Mouse (Mus musculus) telencephalon, adult 2 months (tissue): ENCODE measurements around the gene Tecpr1.

Experiments
- DNase-seq: peaks from one replicate; pipeline ENCODE4 v3.0.0-alpha.2; 2011; ENCODE audit warnings: low read depth, low spot score

Gene Tecpr1

DNA sequence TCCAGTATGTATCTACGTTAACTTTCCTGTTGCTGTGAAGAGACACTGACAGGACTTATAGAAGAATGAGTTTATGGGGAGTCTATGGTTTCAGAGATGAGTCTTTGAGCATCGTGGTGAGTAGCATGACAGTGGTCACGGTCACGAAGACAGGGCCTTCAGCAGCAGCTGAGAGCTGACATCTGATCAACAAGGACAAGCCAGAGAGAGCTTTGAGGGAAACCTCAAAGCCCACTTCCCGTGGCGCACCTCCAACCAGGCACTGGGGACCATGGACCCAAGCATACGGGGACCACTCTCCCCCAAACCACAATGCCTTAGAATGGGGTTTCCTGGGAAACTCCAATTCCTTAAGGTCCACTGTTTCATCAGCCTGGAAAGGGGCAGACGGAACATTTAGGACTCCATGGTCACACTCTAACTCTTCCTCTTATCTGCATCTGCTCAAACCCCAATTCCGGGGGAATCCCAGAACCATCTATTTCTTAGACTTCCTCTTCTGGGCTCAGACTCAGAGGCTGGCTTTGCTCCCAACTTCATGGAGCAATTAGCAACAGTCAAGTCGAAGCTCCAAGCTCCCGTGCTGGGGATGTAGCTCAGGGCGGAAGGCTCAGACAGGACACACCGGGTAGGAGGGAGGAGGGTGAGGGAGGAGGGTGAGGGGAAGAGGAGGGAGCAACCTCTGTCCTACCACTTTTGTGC lies 28.6 kb upstream of the Tecpr1 start:
- no peak for DNase-seq

DNA sequence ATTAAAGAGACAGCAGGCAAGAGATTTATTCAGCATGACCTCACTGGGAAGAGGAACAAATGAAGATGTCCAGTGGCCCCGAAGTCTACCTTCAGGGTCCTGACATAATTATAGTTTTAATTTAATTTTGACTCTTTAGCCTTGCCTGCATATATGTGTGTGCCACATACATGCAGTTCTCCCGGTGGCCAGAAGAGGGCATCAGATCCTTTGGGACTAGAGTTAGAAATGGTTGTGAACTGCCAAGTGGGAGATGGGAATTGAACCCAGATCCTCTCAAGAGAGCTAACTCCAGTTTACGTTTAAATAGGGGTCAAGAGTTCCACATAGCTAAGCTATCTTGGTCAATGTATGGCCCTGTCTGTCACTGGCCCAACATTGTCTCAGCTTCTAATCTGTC lies 26.5 kb upstream of the Tecpr1 start:
- no peak for DNase-seq

DNA sequence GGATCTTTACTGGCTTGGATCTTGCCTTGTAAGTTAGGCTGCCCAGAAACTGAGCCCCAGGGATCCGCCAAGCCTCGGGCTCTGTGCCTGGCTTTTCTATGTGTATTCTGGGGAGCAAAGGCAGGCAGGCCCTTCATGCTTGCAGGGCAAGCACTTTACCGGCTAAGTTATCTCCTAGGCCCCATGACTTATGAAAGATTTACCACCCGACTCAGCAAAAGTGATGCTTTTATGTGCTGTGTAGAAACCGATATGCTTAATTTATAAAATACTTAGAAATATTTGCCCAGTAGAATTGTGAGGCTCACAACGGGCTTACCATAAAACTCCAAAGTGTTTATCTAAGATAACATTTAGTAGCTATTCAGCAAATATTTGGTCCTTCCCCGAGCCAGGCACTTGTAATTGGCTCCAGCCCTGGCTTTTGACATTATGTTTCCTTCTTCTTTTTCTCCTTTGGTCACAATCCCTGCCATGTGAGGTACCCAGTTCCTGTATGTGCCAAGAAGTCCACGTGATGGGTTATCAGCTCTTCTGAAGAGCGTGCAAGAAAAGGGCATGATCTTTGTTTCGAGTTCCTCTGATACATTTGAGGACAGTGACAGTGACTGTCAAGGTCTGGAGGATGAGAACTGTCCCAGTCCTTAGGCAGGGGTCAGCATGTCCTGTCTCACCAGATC lies 24.6 kb upstream of the Tecpr1 start:
- no peak for DNase-seq

DNA sequence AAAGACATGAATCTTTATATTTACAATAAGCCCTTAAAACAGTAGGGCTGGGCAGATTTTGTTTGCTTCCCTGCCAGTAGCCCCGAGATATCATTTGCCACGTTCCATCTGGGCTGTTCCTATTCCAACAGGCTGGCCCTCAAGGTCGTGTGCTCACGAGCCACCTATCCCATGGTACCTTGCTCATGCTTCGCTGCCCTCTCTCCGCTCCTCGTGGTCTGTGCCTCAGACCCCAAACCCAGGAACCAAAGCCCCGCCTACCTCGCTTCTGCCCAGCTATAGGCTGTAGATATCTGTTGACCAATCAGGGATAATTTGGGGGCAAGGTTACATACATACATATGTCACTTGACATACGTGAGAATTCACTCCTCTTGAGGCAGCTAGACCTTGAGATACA lies 23.9 kb upstream of the Tecpr1 start:
- no peak for DNase-seq

DNA sequence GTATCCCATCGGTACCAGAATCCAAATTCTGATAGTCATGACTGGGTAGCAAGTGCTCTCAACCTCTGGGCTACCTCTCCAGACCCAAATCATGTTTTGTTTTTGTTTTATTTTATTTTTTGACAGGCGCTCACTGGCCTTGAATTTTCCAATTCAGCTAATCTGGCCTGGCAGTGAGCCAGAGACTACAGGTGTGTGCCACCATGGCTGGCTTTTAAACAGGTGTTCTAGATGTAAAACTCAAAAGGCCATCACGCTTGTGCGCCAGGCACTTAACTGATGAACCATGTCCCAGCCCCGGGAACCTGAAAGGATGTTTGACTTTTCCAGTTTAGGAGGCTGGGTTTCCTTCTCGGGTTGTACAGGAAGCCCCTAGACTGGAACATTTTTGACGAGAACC lies 23.3 kb upstream of the Tecpr1 start:
- DNase-seq, result no peak

DNA sequence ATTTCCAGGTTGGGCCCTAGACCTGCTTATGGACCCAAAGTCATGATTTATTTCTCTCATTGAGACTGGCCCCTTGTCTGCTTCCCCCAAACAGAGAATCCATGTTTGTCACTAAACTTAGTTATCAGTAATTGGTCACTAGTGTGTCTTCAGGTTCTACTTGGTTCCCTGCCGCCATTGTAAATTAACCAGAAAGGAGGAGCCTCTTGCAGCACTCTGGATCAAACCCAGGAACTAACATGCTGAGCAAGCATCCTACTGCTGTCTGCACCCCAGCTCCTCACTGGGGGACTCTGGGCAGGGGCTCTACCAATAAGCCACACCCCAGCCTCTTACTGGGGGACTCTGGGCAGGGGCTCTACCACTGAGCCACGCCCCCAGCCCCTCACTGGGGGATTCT lies 22.2 kb upstream of the Tecpr1 start:
- no peak for DNase-seq

DNA sequence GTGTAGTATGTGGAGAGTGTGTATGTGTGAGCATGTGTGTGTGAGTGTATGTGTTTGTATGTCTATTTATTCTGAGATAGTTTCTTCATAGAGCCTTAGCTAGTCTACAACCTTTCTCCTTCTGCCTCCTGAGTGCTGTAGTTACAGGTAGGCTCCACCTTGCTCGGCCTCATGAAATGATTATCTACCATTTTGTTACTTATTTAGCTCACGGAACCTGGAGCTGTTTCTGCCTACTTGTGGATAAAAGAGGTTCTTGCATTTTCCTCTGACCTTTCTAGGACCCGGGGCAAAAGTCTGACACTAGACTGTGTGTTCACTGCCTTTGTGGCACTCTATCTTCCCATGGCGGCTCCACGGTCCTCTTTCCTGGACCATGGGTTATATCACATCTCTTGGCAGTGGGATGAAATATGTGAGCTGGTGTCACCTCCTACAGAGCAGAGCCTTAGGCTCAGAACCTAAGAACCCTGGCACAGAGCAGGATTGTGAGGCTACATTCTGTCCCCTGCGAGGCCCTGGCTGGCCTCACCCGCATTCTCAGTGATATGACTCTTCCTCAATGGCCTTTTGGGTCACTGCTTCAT lies 20.6 kb upstream of the Tecpr1 start, which contains the start of gene Bri3:
TSS of gene Bri3 (plus strand) at position 537 of the 587 bp plus-strand sequence.
- no peak for DNase-seq

DNA sequence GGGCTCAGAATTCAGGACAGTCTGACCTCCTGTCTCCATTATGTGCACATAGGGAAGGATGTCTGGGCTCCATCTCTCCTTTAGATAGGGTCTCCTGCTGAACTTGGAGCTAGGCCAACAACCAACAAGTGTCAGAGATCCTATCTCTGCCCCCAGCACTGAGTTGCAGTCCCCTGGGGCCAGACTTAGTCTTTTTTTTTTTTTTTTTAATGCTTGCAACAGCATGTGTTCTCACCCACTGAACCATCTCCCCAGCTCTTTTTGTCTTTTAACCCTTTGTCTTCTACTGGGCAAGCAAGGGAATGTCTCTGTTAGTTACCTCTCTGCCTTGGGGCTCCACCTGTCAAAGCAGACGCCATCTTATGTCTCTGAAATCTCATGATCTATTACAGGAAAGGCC lies 15.6 kb upstream of the Tecpr1 start:
- DNase-seq, result no peak

DNA sequence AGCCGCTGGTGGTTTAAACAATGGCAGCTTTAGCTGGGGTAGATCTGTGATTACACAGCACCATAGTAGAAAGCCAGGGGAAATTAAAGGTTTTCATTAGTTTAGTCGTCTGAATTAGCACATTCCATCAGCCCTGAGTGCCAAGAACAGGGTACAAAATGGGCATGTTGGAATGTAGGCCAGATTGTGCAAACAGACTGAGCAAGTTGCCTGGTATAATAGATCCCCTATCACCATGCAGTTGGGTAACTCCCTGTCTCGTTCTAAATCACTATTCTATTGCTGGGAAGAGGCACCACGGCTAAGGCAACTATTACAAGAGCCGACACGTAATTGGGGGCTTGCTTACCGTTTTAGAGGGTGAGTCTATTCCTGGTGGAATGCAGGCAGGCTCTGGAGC lies 11.3 kb upstream of the Tecpr1 start:
- no peak for DNase-seq

DNA sequence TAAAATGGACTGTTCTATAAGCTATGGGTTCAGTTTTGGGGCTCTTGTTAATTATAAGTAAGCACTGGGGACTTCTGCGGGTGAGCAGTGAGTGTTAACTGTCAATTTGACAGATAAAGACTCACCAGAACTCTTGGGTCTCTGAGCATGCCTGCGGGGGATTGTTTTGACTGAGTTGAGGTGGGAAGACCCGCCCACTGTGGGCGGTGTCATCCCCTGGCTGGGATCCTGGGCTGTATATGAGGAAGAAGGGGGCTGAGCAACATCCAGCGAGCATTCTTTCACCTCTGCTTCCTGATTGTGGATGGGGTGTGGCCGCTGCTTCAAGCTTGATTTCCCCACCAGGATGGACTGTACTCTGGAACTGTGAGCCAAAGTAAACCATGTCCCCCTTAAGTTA lies 10.8 kb upstream of the Tecpr1 start:
- no peak for DNase-seq

DNA sequence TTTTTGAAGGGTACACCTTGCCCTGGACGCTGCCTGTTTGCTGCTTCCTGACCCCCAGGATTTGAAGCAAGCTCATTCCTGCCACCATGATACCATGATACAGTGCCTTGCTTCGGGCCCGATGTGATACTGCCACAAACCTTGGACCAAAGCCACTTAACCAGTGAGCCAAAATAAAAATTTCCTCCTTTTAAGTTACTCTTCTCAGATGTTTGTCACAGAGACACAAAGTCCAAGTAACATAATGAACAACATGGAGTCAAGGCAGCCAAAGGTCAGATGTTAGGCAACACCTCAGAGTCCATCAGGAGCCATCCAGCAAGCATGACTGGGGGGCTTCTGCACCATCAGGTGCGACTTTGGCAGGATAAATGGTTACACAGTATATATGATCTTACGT lies 9.1 kb upstream of the Tecpr1 start:
- DNase-seq, result no peak

DNA sequence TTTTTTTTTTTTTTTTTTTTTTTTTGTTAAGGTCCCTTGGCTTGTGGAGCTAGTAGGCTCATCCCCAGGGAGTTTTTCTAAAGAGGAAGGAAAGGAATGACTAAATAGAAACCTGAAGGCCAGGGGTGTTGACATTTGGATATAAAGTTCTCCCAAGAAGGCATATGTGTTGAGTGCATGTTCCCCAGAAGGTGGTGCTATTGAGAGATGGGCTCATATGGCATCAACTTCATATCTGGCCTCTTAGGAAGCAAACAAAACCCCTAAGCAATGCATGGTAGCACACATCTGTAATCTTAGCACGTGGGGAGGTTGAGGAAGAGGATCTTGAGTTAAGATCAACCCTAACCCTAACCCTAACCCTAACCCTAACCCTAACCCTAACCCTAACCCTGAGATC lies 8.0 kb upstream of the Tecpr1 start:
- DNase-seq, result no peak

DNA sequence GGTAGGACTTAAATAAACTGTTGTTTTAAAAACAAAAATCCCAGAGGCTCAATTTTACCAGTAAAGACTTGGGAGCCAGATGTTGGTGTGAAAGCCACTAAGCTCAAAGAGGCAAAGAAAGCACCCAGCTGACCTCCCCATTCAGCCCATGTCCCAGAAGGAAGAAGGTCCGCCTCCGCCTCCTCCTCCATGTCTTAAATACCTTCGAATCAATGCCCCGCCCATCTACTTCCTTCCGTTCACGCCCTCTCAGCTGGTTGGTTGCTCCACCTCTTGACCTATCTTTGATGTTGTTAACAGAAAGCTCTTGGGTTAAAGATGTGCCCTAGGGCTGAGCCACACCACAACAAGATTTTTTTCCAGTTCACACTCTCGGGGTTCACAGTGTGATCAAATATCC lies 6.8 kb upstream of the Tecpr1 start:
- DNase-seq, result no peak

DNA sequence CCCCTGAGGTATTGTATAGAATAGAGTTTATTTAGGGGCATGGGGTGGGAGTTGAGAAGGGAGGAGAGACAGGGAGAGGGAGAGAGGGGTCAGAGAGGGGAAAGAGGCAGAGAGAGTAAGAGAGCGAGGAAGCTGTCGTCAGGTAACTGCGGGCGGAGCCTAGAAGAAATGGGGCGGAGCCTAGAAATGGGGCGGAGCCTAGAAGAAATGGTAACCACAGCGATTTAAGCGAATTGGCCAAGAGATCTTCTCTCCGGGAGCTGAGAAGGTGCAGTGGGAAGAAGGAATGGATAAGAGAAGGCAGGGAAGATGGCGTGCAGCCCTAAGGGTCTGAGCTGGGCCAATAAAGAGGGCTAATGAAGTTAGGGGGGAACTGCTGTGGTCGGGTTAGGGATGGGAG lies 2.8 kb upstream of the Tecpr1 start:
- no peak for DNase-seq

DNA sequence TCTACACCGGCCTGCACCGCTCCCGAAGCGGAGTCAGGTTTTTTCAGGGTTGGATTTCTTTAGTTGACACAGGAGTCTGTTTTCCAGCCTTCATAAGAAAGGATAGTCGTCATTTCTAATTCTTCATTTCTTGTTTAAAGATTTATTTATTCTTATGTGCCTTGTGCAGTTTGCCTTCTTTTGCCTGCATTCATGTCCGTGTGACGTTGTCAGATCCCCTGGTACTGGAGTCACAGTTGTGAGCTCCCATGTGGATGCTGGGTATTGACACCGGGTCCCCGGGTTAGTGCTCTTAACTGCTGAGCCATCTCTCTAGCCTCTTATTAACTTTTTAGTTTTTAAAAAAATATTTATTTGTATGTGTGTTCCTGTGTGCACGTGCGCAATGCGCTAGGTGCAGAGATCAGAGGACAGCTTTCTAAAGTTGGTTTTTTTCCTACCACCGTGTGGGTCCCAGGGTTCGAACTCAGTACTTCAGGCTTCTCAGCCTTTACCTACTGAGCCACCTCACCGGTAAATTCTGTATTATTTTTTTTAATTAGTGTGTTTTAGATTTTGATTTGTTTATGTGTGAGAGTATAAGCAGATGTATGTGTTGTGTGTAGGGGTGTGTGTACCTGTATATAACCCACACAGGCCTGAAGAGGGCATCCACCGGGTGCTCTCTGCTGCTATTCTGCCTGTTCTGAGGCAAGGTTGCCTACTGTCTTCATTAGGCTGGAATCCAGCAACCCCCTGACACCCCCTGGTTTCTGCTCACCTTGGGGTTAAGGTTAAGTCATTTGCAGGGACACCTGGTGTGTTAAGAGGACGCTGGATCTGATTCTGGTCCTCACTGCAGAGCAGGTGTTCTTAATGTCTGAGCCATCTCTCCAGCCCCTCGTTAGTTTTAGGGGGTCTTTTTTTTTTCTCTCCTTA lies 743 bp upstream of the Tecpr1 start:
- DNase-seq, result no peak

DNA sequence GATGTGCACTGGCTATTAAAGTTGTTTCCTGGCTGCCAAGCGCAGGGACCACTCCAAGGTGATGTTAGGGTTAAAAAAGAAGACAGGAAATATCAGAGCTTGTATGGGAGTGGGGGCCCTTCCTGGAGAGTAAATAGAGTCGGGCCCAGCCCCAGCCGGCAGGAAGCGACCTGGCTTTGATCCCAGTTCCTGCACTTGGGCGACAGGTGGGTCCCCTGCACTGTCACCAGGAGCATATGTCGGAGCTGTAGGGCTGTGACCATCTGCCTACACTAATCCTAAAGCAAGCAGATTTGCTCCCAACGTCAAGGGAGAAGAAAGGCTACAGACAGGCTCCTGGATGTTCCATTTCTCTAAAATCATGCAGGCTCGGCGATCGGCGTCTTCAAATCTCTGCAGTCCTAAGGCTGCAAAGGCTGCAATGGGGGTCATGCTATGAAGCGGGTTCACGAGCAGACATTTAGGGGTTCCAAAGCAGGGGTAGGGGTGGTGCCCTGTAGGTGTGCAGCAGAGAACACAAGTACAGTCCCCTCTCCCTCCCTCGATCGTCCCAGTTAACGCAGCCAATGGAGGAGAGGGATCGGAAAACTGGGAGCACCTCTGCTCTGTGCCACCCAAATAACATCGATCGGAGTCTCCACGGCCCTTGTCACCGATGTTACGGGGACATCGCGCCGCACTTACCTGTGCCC lies 458 bp downstream of the Tecpr1 start:
- DNase-seq, result no peak

DNA sequence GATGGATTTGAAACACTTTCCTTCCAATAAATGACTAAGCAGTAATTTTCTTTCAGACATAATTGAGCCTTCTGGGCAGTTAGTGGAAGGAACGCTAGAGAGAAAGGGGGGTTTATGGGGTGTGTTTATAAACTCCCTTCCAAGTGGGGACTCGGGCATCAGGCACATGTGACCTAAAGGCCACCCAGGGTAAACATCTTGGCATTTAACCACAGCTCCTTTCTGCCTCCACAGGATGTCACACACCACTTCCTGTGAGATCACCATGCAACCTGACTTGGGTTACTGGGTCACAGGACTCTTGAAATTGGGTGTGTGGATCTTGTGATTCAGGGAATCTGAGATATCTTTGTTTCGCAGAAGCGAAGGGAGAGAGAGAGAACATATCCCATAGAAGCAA lies 2.1 kb downstream of the Tecpr1 start:
- no peak for DNase-seq

DNA sequence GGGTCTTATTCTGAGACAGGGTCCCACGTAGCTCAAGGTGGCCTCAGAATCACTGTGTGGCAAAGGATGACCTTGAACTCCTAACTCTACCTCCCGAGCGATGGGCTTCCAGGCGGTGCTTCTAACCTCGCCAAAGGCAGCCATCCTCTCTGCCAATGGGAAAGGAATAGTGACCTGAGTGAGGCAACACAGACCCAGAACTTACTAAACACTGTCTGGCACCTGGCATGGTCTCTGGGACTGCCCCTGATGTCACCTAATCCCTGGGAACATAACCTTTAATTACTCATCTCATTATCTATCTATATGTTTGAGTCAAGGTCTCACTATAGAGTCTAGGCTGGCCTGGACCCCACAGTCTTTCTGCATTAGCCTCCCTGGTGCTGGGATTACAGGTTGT lies 3.5 kb downstream of the Tecpr1 start:
- DNase-seq, result no peak

DNA sequence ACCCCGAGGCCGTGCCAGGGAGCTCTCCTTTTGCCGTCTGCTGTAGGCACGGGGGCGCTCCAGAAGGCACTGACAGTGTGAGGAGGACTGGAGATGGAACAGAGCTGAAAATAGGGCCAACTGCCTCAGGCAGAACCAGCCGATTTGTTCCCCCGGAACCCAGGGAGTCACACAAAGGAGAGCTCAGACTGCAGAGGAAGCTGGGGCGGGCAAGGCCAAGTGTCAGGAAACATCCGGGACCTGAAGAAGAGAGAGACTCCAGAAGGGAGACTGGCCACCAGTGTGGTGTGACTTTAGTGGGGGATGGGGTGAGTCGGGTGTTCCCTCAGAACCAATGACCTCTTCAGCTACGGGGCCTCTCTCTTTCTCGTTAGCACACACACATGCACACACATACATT lies 4.1 kb downstream of the Tecpr1 start:
- DNase-seq, result no peak

DNA sequence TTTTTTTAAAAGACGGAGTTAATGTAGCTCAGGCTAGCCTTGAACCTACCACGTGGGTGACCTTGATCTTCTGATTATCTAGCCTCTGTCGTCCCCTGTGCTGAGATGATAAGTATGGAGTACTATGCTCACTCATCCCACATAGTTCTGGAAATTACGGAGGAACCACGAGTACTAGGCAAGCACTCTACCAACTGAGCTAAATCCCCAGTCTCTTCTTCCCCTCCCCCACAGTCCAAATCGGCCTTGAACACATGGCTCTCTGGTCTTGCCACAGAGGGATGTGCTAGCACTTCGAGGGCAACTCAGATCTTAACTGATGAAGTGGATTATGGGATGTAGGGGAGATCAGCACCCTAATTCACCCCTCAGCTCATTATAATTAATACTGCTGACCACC lies 5.4 kb downstream of the Tecpr1 start:
- no peak for DNase-seq

DNA sequence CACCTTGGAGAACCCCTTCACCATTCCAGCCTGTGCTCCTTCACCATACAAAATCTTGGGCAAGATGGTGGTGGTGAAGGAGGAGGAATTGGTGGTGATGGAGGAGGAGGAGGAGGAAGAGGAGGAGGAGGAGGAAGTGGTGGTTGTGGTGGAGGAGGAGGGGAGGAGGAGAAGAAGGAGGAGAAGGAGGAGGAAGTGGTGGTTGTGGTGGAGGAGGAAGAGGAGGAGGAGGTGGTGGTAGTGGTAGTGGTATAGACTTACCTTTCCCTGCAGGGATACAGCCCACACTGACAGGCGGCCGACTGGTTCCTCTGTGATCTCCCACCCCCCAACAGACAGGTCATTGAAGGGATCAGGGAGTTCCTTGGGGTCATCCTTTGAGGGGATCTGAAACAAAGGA lies 7.4 kb downstream of the Tecpr1 start:
- no peak for DNase-seq

DNA sequence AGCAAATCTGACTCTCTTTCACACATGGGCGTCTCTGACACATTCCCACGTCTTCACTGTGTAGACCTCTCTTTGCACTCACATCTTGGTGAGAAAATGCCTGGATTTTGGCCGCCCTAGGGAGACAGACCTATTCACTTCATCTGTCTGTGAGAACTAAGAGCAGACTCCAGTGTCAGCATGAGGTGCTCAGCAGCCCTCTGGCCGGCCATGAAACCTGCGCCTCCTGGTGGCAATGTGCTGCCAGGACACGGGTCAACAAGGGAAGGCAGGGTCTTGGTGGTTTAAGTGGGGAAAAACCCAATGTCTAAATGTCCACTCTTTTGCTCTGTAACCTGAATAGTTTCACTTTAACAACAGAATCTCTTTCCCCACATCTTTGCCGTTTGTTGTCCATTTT lies 9.0 kb downstream of the Tecpr1 start:
- no peak for DNase-seq
